Mouse (Mus musculus) spleen, adult 18-20 months (tissue): ENCODE measurements around the gene Zcchc13.
"Not testable (repeated sequence)": the region's sequence is repeated elsewhere in the genome, so short reads cannot be mapped to it uniquely, and the experiment has no call there.

ENCODE experiments used
- DNase-seq, 2 experiments: peaks; one replicate each; pipeline ENCODE4 v3.0.0; 2022; ENCODE audit warnings: mixed read lengths in 2 of 2

Zcchc13 gene

DNA sequence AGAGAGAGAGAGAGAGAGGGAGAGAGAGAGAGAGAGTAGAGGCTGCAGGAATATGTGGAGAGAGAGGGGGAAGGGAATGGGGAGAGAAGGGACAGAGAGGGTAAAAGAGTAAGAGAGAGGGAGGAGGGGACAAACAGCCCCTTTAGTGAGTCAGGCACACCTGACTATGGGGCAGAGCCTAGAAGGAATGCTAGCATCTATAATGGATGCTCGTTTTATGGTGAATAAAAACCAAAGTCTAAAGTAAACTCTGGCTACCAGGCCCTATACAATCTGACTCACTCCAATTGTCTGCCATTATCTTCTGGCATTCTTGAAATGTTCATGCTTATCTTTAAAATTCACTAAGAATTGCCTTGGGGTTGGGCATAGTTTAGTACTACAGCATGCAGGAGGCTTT lies 21.7 kb downstream of the Zcchc13 start:
- DNase-seq, result no peak

DNA sequence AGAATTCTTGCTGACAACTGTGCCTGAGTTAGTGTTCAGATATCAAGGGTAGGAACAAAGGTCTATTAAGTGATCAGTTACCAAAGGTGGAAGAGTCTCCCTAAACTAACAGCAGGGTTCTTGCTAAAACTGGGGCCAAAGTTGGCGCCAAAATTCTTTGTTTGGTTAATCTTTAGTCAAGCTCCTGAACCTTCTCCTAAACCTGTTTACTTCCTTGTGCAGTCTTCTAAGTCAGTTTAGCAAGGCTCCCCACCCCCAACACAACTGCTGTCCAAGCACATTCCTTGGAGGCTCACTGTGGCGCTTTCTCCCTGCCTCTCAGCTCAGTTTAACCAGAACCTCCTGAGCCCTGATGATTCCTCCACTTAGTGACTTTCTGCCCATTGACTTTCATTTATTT lies 22.6 kb downstream of the Zcchc13 start:
- DNase-seq, result no peak

DNA sequence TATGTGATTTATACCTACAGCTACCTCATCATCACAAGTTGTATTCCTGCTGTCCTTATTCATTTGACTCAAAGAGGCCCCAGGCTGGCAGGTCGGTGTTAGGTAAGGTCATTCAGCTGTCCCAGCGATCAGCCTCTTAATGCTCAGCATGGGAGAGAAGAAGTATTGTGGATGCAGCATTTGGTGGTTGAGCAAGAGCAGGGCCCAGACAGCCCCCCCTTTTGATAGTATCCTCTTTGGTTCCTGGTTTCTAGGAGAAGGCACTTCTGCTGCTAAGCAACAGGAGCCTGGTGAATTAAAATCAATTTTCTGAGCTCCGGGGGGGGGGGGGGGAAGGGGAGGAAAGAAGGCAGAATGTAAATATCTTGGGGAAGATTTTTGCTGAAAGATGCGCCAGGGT lies 28.6 kb downstream of the Zcchc13 start:
- DNase-seq, result no peak

DNA sequence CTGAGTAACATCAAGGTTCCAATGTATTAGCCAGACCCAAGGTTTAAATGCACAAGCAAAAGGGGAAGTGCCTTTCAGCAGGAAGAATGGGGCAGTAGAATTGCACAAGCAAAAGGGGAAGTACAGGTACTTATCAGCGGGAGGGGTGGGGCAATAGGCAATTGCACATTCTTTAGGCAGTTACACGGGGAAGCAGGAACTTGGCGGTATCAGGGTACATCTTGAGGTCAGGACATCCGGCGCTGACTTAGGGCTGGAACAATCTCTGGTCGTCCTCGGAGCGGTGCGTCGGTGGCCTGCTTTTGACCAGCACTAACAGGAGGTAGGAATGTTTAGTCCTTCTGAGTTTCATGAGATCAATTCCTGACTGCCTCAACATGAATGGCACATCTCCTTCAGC lies 34.1 kb downstream of the Zcchc13 start:
- not testable (repeated sequence) for DNase-seq

DNA sequence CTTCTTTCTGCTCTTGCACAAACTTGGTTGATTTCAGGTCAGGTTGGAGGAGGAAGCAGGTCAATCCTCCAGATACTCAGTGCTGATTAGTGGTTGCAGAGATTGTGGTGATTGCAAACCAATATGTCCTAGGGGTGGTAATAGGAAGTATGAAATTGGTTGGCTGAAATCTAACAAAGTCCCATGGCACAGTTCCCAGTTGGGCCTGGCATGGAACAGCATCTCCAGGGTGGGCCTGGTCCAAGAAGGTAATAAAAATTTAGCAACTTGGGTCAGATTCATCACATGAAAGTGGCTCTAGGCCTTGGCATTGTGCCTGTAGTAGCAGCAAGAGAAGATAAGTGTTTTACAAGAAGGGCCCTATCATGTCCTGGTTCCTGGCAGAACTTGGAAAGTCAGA lies 39.9 kb downstream of the Zcchc13 start:
- DNase-seq, result no peak

DNA sequence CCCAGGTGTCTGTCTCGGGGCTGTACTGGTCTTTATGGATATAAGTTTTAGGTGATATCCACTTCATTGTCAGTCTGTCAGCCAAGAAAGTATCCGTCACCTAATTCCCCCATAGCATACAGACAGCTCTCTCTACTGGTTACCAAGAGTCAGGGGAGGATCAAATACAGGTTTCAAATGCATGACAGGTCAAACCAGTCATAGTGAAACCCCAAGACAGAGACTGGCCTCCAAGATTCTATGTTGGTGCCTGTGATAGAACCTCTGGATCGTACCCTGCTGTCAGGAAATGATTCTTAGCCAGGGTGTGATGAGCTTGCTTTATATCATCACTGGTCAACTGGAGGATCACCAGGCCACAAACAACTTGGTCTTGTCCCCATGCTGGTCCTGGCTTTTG lies 43.4 kb downstream of the Zcchc13 start:
- no peak for DNase-seq

DNA sequence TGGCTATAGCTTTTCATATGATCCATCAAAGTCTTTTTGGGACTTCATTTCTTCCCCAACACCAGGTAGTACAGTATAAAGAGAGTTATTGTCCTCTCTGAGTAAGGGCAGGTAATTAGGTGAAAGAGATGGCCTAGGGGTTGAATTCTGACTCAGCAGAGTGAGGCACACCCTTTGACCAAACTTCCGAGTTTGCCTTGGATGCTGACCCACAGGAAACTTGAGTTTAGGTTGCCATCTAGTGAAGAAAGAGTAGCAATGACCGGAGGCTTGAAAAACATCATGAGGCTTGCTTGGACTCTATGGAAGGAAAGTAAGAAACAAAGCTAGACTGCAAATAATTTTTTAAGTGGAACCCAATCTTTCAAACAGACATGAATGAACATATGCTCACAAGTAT lies 44.3 kb downstream of the Zcchc13 start:
- no peak for DNase-seq
